Mouse (Mus musculus) lung, adult 18-20 months (tissue): ENCODE measurements at regions not wholly inside any gene's neighbourhood (a gene's known extent, or its start where the extent isn't known, plus 50 kb on each side); places are given as distances from the start of the nearest gene placed in this dataset.

ENCODE experiments used
- DNase-seq, 2 experiments: peaks; one replicate each; pipeline ENCODE4 v3.0.0; 2022; ENCODE audit warnings: mixed read lengths in 2 of 2

DNA sequence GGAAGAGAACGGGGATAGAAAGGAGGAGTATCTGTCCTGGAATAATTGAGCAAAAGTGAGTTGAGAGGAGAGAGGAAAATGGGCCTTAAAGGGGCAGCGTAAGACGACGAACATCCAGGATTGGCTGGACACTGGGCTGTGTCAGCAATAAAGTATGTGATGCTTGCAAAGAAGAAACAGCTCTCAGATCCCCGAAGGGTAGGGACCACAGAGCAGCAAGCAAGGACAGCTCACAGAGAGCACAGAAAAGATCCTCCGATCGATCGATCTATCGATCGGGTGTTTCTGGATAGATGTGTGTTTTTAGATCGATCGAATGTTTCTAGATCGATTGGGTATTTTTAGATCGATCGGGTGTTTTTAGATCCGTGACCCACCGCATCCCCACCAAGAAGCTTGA, 50.3 kb upstream of the Cnih3 start:
- DNase-seq = no peak
